Mouse (Mus musculus) ES-Bruce4 (cell line): Measurements from ENCODE around the gene Hist1h3f.

Experiments used
- CTCF ChIP-seq: IDR thresholded peaks from one replicate; pipeline ENCODE4 v1.8.1; 2011; ENCODE audit warnings: low read depth, low read length
- EP300 ChIP-seq: IDR thresholded peaks from 2 replicates; pipeline ENCODE4 v1.6.1; 2011; ENCODE audit warnings: low read depth, low read length; ENCODE audit not compliant: insufficient read depth
- POLR2A ChIP-seq: IDR thresholded peaks from one replicate; pipeline ENCODE4 v1.8.1; 2011; ENCODE audit warnings: low read length; ENCODE audit not compliant: insufficient read depth

- no peak for TF ChIP-seq EP300
- TF ChIP-seq CTCF, result no peak
- no peak for TF ChIP-seq POLR2A
Measured at GRCm38 (mm10) chr13:23532262-23533075, 11.4 kb upstream of the Hist1h3f start.
